Mouse (Mus musculus): ENCODE data around the gene C2cd4a. TPM values are rescaled to one million over a fixed set of nuclear protein-coding genes. Genes with fewer than 3 reads are reported as not detected.

The C2cd4a gene
- total and polyA plus RNA-seq, 2 experiments from 2014 or later, result not detected

- 30% methylated on average over 14 of the region's 14 CpGs for WGBS
- DNase-seq (ENCODE audit: low spot score) (peak; percentile 59), ATAC-seq (ENCODE audit: insufficient read depth, low read depth) (peak; percentile 69)
- TF ChIP-seq CTCF (IDR thresholded peaks at IDR 0.05; ENCODE audit: low read depth), result no peak
- TF ChIP-seq EP300 (IDR thresholded peaks at IDR 0.05; ENCODE audit: low read depth), result no peak
- peaks cover 18% of the 10 kb centered on the region for H3K4me1 ChIP-seq (ENCODE audit: control insufficient read depth, insufficient read depth)
- H3K27ac ChIP-seq (ENCODE audit: low read depth), result peak overlapping the region; percentile 12
- no peaks in the 10 kb centered on the region for H3K27me3 ChIP-seq (ENCODE audit: control insufficient read depth, insufficient read depth, low read length)
- no peaks in the 10 kb centered on the region for H3K36me3 ChIP-seq (replicated peaks; ENCODE audit: control insufficient read depth, insufficient read depth, low read length)
- H3K9ac ChIP-seq (replicated peaks; ENCODE audit: low read depth, low read length), result no peak overlapping the region
- no peak overlapping the region for H3K4me3 ChIP-seq (ENCODE audit: low read depth, low read length)
- H3K4me2 ChIP-seq (ENCODE audit: low read depth, low read length), result 0 out of 2 replicates have a peak overlapping the region, but pooled peaks have one; percentile 0
- no peaks in the 10 kb centered on the region for H3K9me3 ChIP-seq (replicated peaks; ENCODE audit: control insufficient read depth, low read length)
Measured at GRCm38 (mm10) chr9:67799078-67799819, 32.9 kb downstream of the C2cd4a start.

- DNase-seq (ENCODE audit: low spot score), result no peak
- Histone ChIP-seq H3K9me3 (replicated peaks; ENCODE audit: control insufficient read depth, low read length) (no peaks in the 10 kb centered on the region), H3K4me3 (ENCODE audit: low read depth, low read length) (no peak overlapping the region), H3K27ac (ENCODE audit: low read depth) (no peak overlapping the region), H3K9ac (replicated peaks; ENCODE audit: low read depth, low read length) (no peak overlapping the region), H3K4me1 (ENCODE audit: control insufficient read depth, insufficient read depth) (peaks cover 18% of the 10 kb centered on the region), H3K36me3 (replicated peaks; ENCODE audit: control insufficient read depth, insufficient read depth, low read length) (no peaks in the 10 kb centered on the region), H3K4me2 (ENCODE audit: low read depth, low read length) (no peak overlapping the region), H3K27me3 (ENCODE audit: control insufficient read depth, insufficient read depth, low read length) (no peaks in the 10 kb centered on the region)
- ATAC-seq (ENCODE audit: insufficient read depth, low read depth), result no peak
- WGBS, result 70% methylated on average over 14 of the region's 14 CpGs
- no peak for TF ChIP-seq CTCF (IDR thresholded peaks at IDR 0.05; ENCODE audit: low read depth)
- TF ChIP-seq EP300 (IDR thresholded peaks at IDR 0.05; ENCODE audit: low read depth), result no peak
Measured at GRCm38 (mm10) chr9:67795205-67795675, 36.9 kb downstream of the C2cd4a start.

- ATAC-seq (ENCODE audit: insufficient read depth, low read depth) (no peak), DNase-seq (ENCODE audit: low spot score) (no peak)
- no peak overlapping the region for H3K4me2 ChIP-seq (ENCODE audit: low read depth, low read length)
- H3K4me1 ChIP-seq (ENCODE audit: control insufficient read depth, insufficient read depth), result peaks cover 16% of the 10 kb centered on the region
- H3K27me3 ChIP-seq (ENCODE audit: control insufficient read depth, insufficient read depth, low read length), result no peaks in the 10 kb centered on the region
- no peak overlapping the region for H3K4me3 ChIP-seq (ENCODE audit: low read depth, low read length)
- no peaks in the 10 kb centered on the region for H3K9me3 ChIP-seq (replicated peaks; ENCODE audit: control insufficient read depth, low read length)
- H3K9ac ChIP-seq (replicated peaks; ENCODE audit: low read depth, low read length), result no peak overlapping the region
- 98% methylated on average over 4 of the region's 4 CpGs for WGBS
- no peak overlapping the region for H3K27ac ChIP-seq (ENCODE audit: low read depth)
- TF ChIP-seq EP300 (IDR thresholded peaks at IDR 0.05; ENCODE audit: low read depth) (no peak), CTCF (IDR thresholded peaks at IDR 0.05; ENCODE audit: low read depth) (no peak)
- H3K36me3 ChIP-seq (replicated peaks; ENCODE audit: control insufficient read depth, insufficient read depth, low read length), result no peaks in the 10 kb centered on the region
Measured at GRCm38 (mm10) chr9:67794668-67795067, 37.5 kb downstream of the C2cd4a start.

GRCm38 (mm10) chr9:67794216-67794615, 37.9 kb downstream of the C2cd4a start:
- H3K4me3 ChIP-seq (ENCODE audit: low read depth, low read length), result no peak overlapping the region
- H3K27ac ChIP-seq (ENCODE audit: low read depth), result no peak overlapping the region
- no peak for DNase-seq (ENCODE audit: low spot score)
- peaks cover 11% of the 10 kb centered on the region for H3K4me1 ChIP-seq (ENCODE audit: control insufficient read depth, insufficient read depth)
- no peak overlapping the region for H3K4me2 ChIP-seq (ENCODE audit: low read depth, low read length)
- no peaks in the 10 kb centered on the region for H3K36me3 ChIP-seq (replicated peaks; ENCODE audit: control insufficient read depth, insufficient read depth, low read length)
- no peak for ATAC-seq (ENCODE audit: insufficient read depth, low read depth)
- H3K27me3 ChIP-seq (ENCODE audit: control insufficient read depth, insufficient read depth, low read length), result no peaks in the 10 kb centered on the region
- no peak overlapping the region for H3K9ac ChIP-seq (replicated peaks; ENCODE audit: low read depth, low read length)
- WGBS, result 56% methylated on average over 1 of the region's 1 CpGs
- H3K9me3 ChIP-seq (replicated peaks; ENCODE audit: control insufficient read depth, low read length), result no peaks in the 10 kb centered on the region
- TF ChIP-seq CTCF (IDR thresholded peaks at IDR 0.05; ENCODE audit: low read depth) (no peak), EP300 (IDR thresholded peaks at IDR 0.05; ENCODE audit: low read depth) (no peak)

- WGBS, result 69% methylated on average over 6 of the region's 6 CpGs
- Histone ChIP-seq H3K4me2 (ENCODE audit: low read depth, low read length) (no peak overlapping the region), H3K4me1 (ENCODE audit: control insufficient read depth, insufficient read depth) (peaks cover 4% of the 10 kb centered on the region; the same call in 1 of the 2 replicates), H3K36me3 (replicated peaks; ENCODE audit: control insufficient read depth, insufficient read depth, low read length) (no peaks in the 10 kb centered on the region), H3K9me3 (replicated peaks; ENCODE audit: control insufficient read depth, low read length) (no peaks in the 10 kb centered on the region), H3K27ac (ENCODE audit: low read depth) (no peak overlapping the region), H3K9ac (replicated peaks; ENCODE audit: low read depth, low read length) (no peak overlapping the region), H3K27me3 (ENCODE audit: control insufficient read depth, insufficient read depth, low read length) (no peaks in the 10 kb centered on the region), H3K4me3 (ENCODE audit: low read depth, low read length) (no peak overlapping the region)
- no peak for ATAC-seq (ENCODE audit: insufficient read depth, low read depth)
- DNase-seq (ENCODE audit: low spot score), result no peak
- TF ChIP-seq EP300 (IDR thresholded peaks at IDR 0.05; ENCODE audit: low read depth) (no peak), CTCF (IDR thresholded peaks at IDR 0.05; ENCODE audit: low read depth) (no peak)
Measured at GRCm38 (mm10) chr9:67793501-67793900, 38.6 kb downstream of the C2cd4a start.

Data from heart, postnatal 0 days (tissue).